Mouse (Mus musculus) lung, postnatal 14 days (tissue): ENCODE results near the gene Kcnk7.

Experiments
- DNase-seq: peaks from one replicate; pipeline ENCODE4 v3.0.0; 2021

Kcnk7 gene

GRCm38 (mm10) chr19:5756321-5756985 lies 52.3 kb downstream of the Kcnk7 start:
- DNase-seq = no peak
